Mouse (Mus musculus) c-Kit-positive CD71-positive TER-119-positive erythroid progenitor cells, embryonic 14.5 days (primary cell): ENCODE measurements at regions not wholly inside any gene's neighbourhood (a gene's known extent, or its start where the extent isn't known, plus 50 kb on each side); places are given as distances from the start of the nearest gene placed in this dataset.

ENCODE experiments used
- DNase-seq: peaks from one replicate; pipeline ENCODE4 v3.0.0-alpha.2; 2013; ENCODE audit warnings: low spot score

DNA sequence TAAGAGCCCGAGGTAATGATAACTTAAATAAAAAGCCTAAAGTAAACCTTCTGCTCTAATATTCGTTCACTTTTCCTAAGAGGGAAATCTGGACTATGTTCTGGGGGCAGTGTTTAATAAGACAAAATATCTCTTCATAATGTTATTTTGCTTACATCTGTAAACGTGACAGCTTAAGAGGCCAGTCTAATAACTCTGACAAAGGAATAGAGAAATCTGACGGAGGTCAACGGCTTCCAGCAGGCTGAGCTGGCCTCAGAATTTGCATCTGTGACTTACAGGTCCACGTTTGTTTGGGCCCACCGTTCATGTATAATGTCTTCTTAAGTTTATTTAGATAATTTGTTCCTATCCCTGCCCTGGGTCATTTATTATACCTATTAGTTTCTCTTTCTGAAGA is 99.6 kb upstream of the Fam241a start:
- no peak for DNase-seq

- no peak for DNase-seq
Observed at GRCm38 (mm10) chr3:127987583-127987982, 91.5 kb upstream of the Fam241a start.

- DNase-seq = no peak
Observed at GRCm38 (mm10) chr3:127985165-127985564, 89.0 kb upstream of the Fam241a start.

DNA sequence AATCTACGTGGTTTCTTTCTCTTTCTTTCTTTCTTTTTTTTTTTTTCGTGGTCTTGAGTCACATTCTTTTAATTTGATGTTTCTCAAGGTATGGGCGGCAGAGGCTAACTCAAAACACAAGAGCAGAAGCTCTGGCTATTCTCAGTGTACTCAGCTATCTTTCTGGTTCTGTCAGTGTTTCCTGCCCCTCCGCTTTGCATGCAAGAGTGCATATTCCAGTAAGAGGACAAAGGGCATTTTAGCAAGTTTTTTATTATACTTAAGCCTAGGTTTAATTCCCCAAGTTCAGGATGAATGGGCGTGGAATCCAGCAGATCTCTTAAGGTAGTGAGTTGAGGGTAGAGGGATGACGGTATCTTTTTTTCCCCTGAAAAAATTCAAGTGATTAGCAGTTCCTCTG is 81.1 kb upstream of the Fam241a start:
- DNase-seq = no peak

DNA sequence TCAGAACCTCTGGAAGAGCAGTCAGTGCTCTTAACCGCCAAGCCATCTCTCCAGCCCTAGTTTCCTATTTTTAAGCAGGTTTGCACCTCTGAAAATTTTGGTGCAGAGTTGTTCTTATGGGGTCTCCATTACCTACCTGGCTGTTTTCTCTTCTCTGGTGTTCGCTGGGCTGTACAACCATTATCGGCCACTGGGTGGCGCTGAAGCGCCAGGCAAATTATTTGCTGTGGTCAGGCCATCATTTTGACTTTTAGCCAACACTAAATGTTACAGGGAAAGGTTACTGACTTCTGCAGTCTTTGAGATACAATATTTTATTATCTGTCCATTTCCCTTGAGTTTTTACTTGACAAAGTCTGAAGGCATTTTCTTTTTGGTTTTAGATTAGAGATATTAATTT is 74.8 kb upstream of the Fam241a start:
- peak; percentile 37 for DNase-seq

DNA sequence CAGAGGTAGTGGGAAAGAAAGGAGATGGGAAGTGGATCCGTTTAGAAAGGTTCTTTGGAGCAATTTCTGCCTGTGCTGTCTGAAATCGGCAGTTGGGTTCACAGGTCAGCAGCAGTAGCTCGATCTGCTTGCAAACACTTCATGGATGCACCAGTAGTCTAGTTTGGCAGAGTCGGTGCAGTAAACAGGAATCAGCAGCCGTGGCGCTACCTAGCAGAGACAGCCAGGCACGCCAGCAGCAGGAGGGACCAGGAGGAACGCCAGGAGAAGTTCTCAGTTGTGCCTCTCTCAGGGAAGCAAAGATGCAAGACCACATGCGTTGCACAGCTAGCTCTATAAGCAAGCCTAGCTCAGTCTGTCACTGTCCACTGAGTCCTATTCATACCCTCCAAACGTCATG is 71.0 kb upstream of the Fam241a start:
- no peak for DNase-seq

DNA sequence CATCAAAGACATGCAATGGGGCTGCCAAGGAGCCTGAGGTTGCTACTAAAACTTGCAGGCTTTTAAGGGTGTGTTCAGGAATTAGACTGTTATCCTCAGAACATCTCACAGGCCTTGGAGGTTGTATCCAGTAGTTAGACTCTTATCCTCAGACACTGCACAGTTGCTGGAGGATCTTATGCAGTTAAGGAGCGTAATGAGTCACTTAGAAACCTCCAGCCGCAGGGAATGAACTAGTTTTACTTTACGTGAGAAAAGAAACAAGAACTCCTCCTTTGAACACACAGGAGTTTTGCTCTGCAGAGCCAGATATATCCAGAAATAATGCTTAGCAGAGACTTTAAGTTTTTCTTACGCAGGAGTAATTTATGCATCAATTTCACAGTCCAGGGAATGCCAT is 70.1 kb upstream of the Fam241a start:
- no peak for DNase-seq

DNA sequence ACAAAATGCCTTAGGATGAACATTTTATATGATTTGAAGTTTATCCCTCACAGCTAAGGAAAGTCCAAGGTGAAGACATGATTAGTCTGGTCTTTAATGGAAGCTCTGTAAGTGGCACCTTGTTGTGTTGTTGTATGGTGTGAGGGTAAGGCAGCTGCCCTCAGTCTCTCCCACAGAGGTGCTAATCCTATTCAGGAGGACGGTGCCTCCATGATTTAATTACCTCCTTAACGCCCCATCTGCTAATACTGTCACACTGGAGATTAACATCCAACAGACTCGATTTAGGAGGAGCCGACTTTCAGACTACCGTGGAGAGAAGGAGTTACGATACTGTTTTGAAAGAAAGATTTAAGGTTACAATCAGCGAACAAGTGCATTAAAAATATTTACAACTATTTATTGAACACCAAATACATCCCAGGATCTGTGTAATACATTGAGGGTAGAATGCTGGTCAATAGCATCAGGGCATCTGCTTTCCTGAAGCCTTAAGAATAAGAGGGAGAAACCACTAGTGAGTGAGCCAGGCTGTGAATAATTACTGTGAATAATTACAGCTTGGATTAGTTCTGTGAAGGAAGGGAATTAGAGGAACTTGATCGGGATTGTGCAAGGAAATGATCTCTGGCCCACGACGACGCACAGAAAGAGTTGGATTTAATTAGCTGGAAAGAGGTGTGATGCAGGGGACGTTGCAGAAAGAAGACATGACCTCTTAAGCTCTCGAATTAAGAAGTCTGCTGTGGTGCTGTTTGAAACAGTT is 63.0 kb upstream of the Fam241a start:
- DNase-seq = no peak

GRCm38 (mm10) chr3:127954856-127955255 is 58.7 kb upstream of the Fam241a start:
- no peak for DNase-seq

- DNase-seq = no peak
Observed at GRCm38 (mm10) chr3:127953610-127954009, 57.5 kb upstream of the Fam241a start.

GRCm38 (mm10) chr3:127948898-127949620 is 52.9 kb upstream of the Fam241a start:
- DNase-seq = peak; percentile 85

- DNase-seq = no peak
Observed at GRCm38 (mm10) chr3:127948326-127948725, 52.2 kb upstream of the Fam241a start.
